Mouse (Mus musculus) olfactory bulb, adult 2 months (tissue): Measurements from ENCODE around the gene Meaf6. TPM values are rescaled to one million over a fixed set of nuclear protein-coding genes. Genes with fewer than 3 reads are reported as not detected.

Experiments used
- H3K27ac ChIP-seq: fragments of 200-500 bp; 2 replicates; pipeline ENCODE4 v1.5.1; 2012; ENCODE audit warnings: low read depth, low read length; ENCODE audit not compliant: insufficient read depth
- H3K4me1 ChIP-seq: fragments of 200-500 bp; 2 replicates; pipeline ENCODE4 v1.6.1; 2012; ENCODE audit warnings: low read length; ENCODE audit not compliant: control insufficient read depth, insufficient read depth
- H3K4me3 ChIP-seq: fragments of 200-500 bp; 2 replicates; pipeline ENCODE4 v1.5.1; 2012; ENCODE audit warnings: mild to moderate bottlenecking, low read depth, low read length, moderate library complexity; ENCODE audit not compliant: insufficient read depth
- CTCF ChIP-seq: fragments of 200-500 bp; IDR thresholded peaks from 2 replicates; pipeline ENCODE4 v1.5.1; 2012; ENCODE audit warnings: low read depth, mild to moderate bottlenecking, low read length, moderate library complexity; ENCODE audit not compliant: insufficient read depth
- POLR2A ChIP-seq: fragments of 200-500 bp; IDR thresholded peaks from 2 replicates; pipeline ENCODE4 v1.6.1; 2012; ENCODE audit warnings: mild to moderate bottlenecking, low read depth, low read length, moderate library complexity; ENCODE audit not compliant: insufficient read depth
- WGBS: fragments of 180-500 bp; shearing (Covaris S2); methylation state at CpG from one replicate; pipeline ENCODE4 v1.1.7; 2018; 5-methylcytosine and 5-hydroxymethylcytosine counted together
- polyA plus RNA-seq: library from polyadenylated mRNA; stranded (reverse); fragments of >200 nt; gene quantifications from 2 replicates; pipeline ENCODE4 v1.2.4, GENCODE M21; 2012; ENCODE audit warnings: low replicate concordance; ENCODE audit not compliant: missing spikeins, insufficient read depth, insufficient read length

Gene Meaf6
- not detected in 2 replicates for polyA plus RNA-seq

- Histone ChIP-seq H3K4me1 (peaks cover 5% of the 10 kb centered on the region; the same call in 1 of the 2 replicates), H3K27ac (peak within 1 kb of the TSS; percentile 88), H3K4me3 (peak within 1 kb of the TSS; percentile 93)
- TF ChIP-seq POLR2A (peak; percentile 85), CTCF (peak; percentile 96)
- WGBS = 2% methylated on average over 62 of the region's 63 CpGs
These were observed at the start of gene Meaf6 for GRCm38 (mm10) chr4:125084403-125085345. Gene Meaf6 (plus strand): TSS chr4:125085134.

DNA sequence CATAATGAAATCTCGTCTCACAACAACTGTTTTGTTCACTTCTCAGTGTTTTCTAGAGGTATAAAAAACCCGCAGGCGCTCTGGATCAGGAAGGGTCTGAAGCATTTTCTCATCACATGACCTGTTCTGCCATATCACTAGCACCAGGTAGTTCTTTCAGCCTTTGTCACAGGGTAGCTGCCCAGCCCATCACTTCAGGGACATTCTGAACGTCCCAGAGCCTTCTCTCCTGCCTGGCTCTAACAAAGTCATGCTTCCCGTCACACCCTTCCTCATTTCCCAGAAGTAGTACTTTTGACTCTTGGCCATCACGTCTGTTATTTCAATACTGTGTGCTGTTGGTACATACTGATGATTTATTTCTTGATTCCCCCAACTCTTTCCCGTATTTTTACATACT lies 40.5 kb upstream of the Meaf6 start:
- Histone ChIP-seq H3K4me1 (no peaks in the 10 kb centered on the region), H3K4me3 (no peak overlapping the region), H3K27ac (no peak overlapping the region)
- TF ChIP-seq POLR2A (no peak), CTCF (no peak)
- 84% methylated on average over 7 of the region's 7 CpGs for WGBS

DNA sequence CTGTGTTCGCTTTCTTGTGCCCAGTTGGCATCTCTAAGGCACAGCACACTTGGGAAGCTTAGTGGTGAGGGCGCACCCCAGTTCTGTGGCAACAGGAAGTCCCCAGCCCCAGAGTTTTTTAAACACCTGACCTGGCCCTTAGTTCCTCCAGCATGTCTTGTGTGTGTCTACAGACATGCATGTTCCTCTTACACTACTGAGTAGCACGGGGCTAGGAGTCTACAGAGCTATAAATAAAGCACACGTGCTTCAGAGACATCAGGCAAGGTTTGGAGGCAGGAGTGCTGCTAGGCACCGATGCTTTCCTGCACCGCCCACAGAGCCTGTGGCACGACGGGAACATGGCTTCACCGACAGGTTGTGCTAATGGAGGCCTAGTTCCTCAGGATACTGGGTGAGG lies 29.5 kb upstream of the Meaf6 start:
- TF ChIP-seq POLR2A (no peak), CTCF (no peak)
- no peaks in the 10 kb centered on the region for H3K4me1 ChIP-seq
- no peak overlapping the region for H3K27ac ChIP-seq
- WGBS = 62% methylated on average over 9 of the region's 9 CpGs
- no peak overlapping the region for H3K4me3 ChIP-seq

DNA sequence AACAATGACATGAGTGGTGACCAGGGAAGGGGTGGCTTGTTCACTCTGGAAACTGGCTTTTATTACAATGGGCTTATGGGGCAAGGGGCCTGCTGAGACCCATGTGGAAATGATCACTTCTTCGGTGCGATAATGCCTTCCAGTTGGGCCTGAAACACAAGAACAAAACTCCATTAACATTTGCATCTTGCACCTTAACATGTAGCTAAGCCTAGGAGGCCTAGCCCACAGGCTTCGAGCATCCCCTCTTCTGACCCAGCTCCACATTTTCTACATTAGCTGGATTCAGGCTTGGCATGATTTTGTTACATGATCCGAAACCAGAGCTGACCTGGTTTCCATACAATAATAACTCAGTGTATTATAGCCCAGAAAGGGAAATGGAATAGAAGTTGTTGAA lies 28.5 kb upstream of the Meaf6 start:
- 81% methylated on average over 4 of the region's 4 CpGs for WGBS
- Histone ChIP-seq H3K4me1 (no peaks in the 10 kb centered on the region), H3K27ac (no peak overlapping the region), H3K4me3 (no peak overlapping the region)
- TF ChIP-seq CTCF (no peak), POLR2A (no peak)

DNA sequence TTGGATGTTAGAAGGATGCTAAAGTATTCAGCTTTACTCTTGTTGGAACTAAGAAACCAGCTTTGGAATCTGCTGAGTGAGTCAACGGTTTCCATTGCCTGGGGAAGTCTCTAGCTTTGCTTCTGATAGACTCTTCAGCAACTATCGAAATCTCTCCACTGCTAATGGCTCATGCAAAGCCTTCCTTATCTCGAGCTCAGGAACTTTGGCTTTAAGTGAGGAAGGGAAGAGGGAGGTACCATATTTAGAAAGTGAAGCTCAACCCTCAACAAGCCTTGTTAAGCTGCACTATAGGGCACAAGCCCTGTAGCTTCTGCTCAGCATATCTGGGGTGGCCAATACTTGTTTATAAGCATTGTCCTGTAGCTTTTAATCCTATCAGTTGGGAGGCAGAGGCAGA lies 27.7 kb upstream of the Meaf6 start:
- TF ChIP-seq CTCF = no peak
- no peak for TF ChIP-seq POLR2A

DNA sequence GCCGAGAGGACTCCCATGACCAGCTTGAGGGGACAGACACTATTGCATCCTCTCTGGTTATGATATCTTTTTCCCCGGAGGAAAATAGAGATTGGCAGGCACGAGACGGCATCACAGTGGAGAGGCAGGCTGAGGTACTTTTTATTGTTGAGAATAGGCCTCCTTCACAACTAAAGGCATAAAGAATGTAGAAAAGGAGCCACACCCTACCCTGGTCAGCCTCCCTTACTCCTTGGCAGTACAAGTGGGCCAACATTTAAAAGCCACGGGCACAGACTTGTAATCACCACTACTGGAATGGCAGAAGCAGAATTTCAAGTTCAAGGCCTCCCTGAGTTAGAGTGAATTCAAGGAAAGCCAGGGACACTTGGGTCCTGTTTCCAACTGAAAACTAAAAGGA lies 26.9 kb upstream of the Meaf6 start:
- Histone ChIP-seq H3K4me1 (no peaks in the 10 kb centered on the region), H3K4me3 (no peak overlapping the region), H3K27ac (no peak overlapping the region)
- TF ChIP-seq POLR2A = no peak
- no peak for TF ChIP-seq CTCF
- WGBS = 57% methylated on average over 5 of the region's 5 CpGs

More for the DNA sequence above, 27.7 kb upstream of the Meaf6 start:
- no peak overlapping the region for H3K4me3 ChIP-seq
- 33% methylated on average over 3 of the region's 3 CpGs for WGBS
- no peaks in the 10 kb centered on the region for H3K4me1 ChIP-seq
- H3K27ac ChIP-seq = no peak overlapping the region

GRCm38 (mm10) chr4:125059025-125059424 lies 25.9 kb upstream of the Meaf6 start:
- 9% methylated on average over 8 of the region's 8 CpGs for WGBS
- Histone ChIP-seq H3K27ac (no peak overlapping the region), H3K4me1 (no peaks in the 10 kb centered on the region), H3K4me3 (no peak overlapping the region)
- no peak for TF ChIP-seq POLR2A
- TF ChIP-seq CTCF = peak; percentile 25; the same call in 1 of the 2 replicates

- 67% methylated on average over 8 of the region's 8 CpGs for WGBS
- H3K4me3 ChIP-seq = no peak overlapping the region
- TF ChIP-seq CTCF (no peak), POLR2A (no peak)
- peaks cover 3% of the 10 kb centered on the region for H3K4me1 ChIP-seq
- H3K27ac ChIP-seq = no peak overlapping the region
These were observed 21.1 kb upstream of the Meaf6 start for GRCm38 (mm10) chr4:125063829-125064228.
